3 mouse cellular contexts compared by ENCODE assay signal in genomic region chr10:25894126-25894525, GRCm38 (mm10).
DNase-seq lines count a peak whose midpoint lies in the region.

No protein-coding gene starts in this region.

- DNase-seq in ES-CJ7 (ENCODE audit: low read depth, low spot score), result peak; percentile 54
- peak; percentile 74 for DNase-seq in R1 (ENCODE audit: low read depth, low spot score)
- peak; percentile 46 for DNase-seq in ZHBTc4 (ENCODE audit: low read depth, low spot score)
